Mouse (Mus musculus) hindbrain, embryonic 13.5 days (tissue): ENCODE measurements around the gene Elp4. TPM values are rescaled to one million over a fixed set of nuclear protein-coding genes. Genes with fewer than 3 reads are reported as not detected.

Experiments
- ATAC-seq: fragments of 200-750 bp; cut with Nextera tagmentation; 2 replicates; pipeline ENCODE4 v1.8.0; 2017; ENCODE audit warnings: moderate TSS enrichment; ENCODE audit not compliant: low FRiP score
- H3K27ac ChIP-seq: fragments of 300-500 bp; sonication (generic); 2 replicates; pipeline ENCODE4 v1.5.1; 2015; ENCODE audit warnings: inconsistent platforms, mild to moderate bottlenecking, moderate library complexity
- H3K27me3 ChIP-seq: fragments of 300-500 bp; sonication (generic); 2 replicates; pipeline ENCODE4 v1.6.1; 2015; ENCODE audit warnings: mild to moderate bottlenecking, inconsistent platforms
- H3K36me3 ChIP-seq: fragments of 300-500 bp; sonication (generic); 2 replicates; pipeline ENCODE4 v1.6.1; 2015; ENCODE audit warnings: mild to moderate bottlenecking, inconsistent platforms
- H3K4me1 ChIP-seq: fragments of 300-500 bp; sonication (generic); replicated peaks from 2 replicates; pipeline ENCODE4 v1.6.1; 2015; ENCODE audit warnings: inconsistent platforms
- H3K4me2 ChIP-seq: fragments of 300-500 bp; sonication (generic); 2 replicates; pipeline ENCODE4 v1.6.1; 2015; ENCODE audit warnings: inconsistent platforms, mild to moderate bottlenecking, moderate library complexity
- H3K4me3 ChIP-seq: fragments of 300-500 bp; sonication (generic); 2 replicates; pipeline ENCODE4 v1.5.1; 2015; ENCODE audit warnings: mild to moderate bottlenecking, inconsistent platforms
- H3K9ac ChIP-seq: fragments of 300-500 bp; sonication (generic); 2 replicates; pipeline ENCODE4 v1.6.1; 2015; ENCODE audit warnings: mild to moderate bottlenecking, inconsistent platforms
- H3K9me3 ChIP-seq: fragments of 300-500 bp; sonication (generic); 2 replicates; pipeline ENCODE4 v1.6.1; 2016; ENCODE audit warnings: inconsistent platforms
- WGBS: fragments of 180-500 bp; shearing (Covaris S2); methylation state at CpG from one replicate; pipeline ENCODE4 v1.1.7; 2015; 5-methylcytosine and 5-hydroxymethylcytosine counted together
- polyA plus RNA-seq: library from polyadenylated mRNA; unstranded; fragments of >200 nt; fragmentation: Nextera tagmentation; extraction: Ambion mirVana; gene quantifications from 2 replicates; pipeline ENCODE4 v1.2.1, GENCODE M21; 2015

Gene Elp4
- polyA plus RNA-seq, 1 experiment from 2014 or later = 43.0 TPM

DNA sequence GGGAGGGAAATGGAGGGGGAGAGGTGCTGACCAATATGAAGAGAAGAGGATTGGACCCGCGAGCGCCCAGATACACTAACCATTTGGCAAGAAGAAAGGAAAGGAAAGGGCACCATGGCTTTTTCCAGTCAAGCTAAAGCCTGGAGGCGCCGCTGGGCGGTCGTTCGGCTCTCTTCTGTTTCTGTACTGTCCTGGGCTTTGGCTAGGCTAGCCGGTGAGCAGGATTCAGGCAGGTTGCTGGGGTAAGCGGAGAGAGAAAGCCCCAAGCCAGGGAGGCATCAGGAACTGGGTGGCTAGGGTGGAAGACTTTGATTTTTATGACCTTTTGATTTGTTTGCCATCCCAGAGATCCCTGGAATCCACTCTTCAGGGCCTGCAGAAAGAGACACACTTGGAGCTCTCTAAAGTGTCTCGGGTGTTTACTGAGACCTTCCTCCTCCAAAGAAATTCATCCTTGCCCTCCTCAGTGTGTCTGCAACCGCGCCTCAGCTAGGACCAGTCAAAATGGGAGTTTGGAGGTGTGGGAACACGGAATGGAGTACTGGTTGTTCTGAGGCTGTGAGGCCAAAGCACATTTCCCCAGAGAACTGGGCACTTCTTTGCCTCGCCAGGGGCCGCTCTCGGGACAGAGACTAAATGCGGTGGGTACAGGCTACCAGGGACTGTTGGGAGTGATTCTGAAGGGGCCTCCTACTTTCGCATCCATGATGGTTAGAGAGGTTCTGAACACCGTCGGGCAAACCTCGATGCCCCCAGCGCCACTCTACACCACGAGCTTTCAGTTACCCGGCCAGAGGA lies 232.4 kb downstream of the Elp4 start:
- Histone ChIP-seq H3K4me3 (peak overlapping the region; percentile 24), H3K9ac (no peak overlapping the region; the same call in none of the 2 replicates)
- no peak for ATAC-seq

DNA sequence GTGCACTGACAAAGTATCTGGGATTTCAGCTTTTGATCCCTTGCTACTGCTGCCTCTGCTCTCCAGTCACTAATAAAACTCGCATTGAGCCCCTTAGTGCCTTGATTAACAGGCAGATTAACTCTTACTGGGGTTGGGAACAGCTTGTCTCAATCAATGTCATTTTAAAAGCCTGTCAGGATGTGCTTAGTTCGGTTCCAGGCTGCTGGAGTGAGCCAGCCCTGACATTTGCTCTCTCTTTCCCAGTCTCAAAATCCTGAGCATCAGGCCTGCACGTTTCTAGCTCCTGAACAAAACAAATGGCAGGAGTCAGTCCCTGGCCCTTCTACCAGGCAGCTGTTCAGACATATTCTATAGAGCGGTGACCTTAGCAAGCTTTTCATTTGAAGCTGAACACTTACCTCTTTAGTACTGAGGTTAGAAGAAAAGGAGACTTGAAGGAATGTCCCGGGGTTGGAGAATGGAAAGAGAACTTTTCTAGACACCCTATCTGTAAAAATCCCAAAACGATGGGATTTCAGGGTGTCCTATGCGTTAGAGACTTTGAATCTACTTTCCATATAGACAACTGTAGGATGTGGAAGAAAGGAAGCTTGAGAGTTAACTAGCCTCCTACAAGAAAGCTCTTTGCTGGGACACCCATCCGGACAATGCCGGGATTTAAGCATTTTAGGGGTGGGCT lies 233.1 kb downstream of the Elp4 start:
- Histone ChIP-seq H3K27ac (no peak overlapping the region), H3K4me3 (0 out of 2 replicates have a peak overlapping the region, but pooled peaks have one; percentile 31), H3K4me2 (peak overlapping the region; percentile 58), H3K36me3 (no peaks in the 10 kb centered on the region), H3K9me3 (no peaks in the 10 kb centered on the region), H3K4me1 (peaks cover 61% of the 10 kb centered on the region), H3K27me3 (peaks cover 97% of the 10 kb centered on the region), H3K9ac (no peak overlapping the region)
- ATAC-seq = no peak
- 8% methylated on average over 9 of the region's 9 CpGs for WGBS

More for the DNA sequence above, 232.4 kb downstream of the Elp4 start:
- Histone ChIP-seq H3K36me3 (no peaks in the 10 kb centered on the region), H3K27me3 (peaks cover 97% of the 10 kb centered on the region), H3K4me2 (peak overlapping the region; percentile 58), H3K4me1 (peaks cover 61% of the 10 kb centered on the region), H3K9me3 (no peaks in the 10 kb centered on the region), H3K27ac (peak overlapping the region; percentile 18; the same call in 1 of the 2 replicates)
- WGBS = 5% methylated on average over 25 of the region's 25 CpGs

- Histone ChIP-seq H3K4me1 (peaks cover 56% of the 10 kb centered on the region), H3K27me3 (peaks cover 98% of the 10 kb centered on the region), H3K27ac (no peak overlapping the region), H3K4me3 (peak overlapping the region; percentile 31; the same call in 1 of the 2 replicates), H3K9me3 (no peaks in the 10 kb centered on the region), H3K36me3 (no peaks in the 10 kb centered on the region), H3K4me2 (no peak overlapping the region), H3K9ac (no peak overlapping the region)
- no peak for ATAC-seq
- WGBS = 12% methylated on average over 6 of the region's 6 CpGs
These were observed 233.7 kb downstream of the Elp4 start for GRCm38 (mm10) chr2:105670731-105671095.

DNA sequence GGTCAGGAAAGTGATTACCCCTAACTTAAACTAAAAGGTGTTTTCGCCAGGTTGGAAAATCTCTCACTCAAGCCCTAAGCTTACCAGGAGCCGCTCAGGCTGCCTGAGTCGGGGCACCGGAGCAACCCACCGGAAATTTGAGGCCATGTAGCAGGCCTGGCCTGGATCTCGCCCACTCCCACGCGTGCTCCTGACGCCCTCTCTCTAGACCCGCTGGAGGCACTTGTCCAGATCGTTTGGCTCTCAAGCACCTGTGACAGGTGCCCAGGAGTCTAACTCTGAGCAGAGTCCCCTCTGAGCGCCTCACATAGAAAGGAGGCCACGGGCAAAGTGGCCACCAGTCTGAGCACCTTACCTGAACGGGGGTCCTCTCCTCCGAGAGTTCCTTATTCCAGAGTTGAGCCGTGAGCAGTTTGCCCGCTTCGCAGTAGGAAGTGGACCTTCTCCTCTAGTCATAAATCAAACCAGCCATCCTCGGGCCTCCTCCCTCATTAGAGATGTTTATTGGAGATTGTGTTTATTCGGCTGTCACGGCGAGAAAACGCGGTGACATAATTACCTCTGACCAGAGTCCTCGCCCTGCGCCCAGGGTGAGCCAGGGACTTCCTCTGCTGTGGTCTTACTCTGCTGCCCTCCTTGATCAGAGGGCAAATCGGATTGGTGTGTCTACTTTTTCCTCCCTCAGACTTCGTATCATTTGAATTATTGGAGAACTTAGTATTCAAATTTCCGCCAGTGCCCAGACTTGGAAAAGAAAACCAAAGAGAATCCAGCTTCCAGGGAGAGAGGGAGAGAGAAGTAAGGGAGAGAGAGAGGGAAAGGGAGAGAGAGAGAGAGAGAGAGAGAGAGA lies 234.3 kb downstream of the Elp4 start:
- ATAC-seq = no peak
- no peak overlapping the region for H3K27ac ChIP-seq
- WGBS = 3% methylated on average over 29 of the region's 29 CpGs
- H3K4me2 ChIP-seq = peak overlapping the region; percentile 47
- peak overlapping the region; percentile 43 for H3K9ac ChIP-seq
- H3K4me3 ChIP-seq = peak overlapping the region; percentile 31
- H3K4me1 ChIP-seq = peaks cover 50% of the 10 kb centered on the region
- no peaks in the 10 kb centered on the region for H3K9me3 ChIP-seq
- peaks cover 100% of the 10 kb centered on the region for H3K27me3 ChIP-seq
- no peaks in the 10 kb centered on the region for H3K36me3 ChIP-seq

GRCm38 (mm10) chr2:105669371-105669861 lies 234.9 kb downstream of the Elp4 start:
- H3K4me2 ChIP-seq = peak overlapping the region; percentile 47
- no peak for ATAC-seq
- peak overlapping the region; percentile 31 for H3K4me3 ChIP-seq
- no peak overlapping the region for H3K27ac ChIP-seq
- H3K27me3 ChIP-seq = peaks cover 100% of the 10 kb centered on the region
- no peaks in the 10 kb centered on the region for H3K36me3 ChIP-seq
- under 1% methylated on average over 35 of the region's 35 CpGs for WGBS
- H3K9me3 ChIP-seq = no peaks in the 10 kb centered on the region
- H3K4me1 ChIP-seq = peaks cover 43% of the 10 kb centered on the region
- peak overlapping the region; percentile 43 for H3K9ac ChIP-seq

DNA sequence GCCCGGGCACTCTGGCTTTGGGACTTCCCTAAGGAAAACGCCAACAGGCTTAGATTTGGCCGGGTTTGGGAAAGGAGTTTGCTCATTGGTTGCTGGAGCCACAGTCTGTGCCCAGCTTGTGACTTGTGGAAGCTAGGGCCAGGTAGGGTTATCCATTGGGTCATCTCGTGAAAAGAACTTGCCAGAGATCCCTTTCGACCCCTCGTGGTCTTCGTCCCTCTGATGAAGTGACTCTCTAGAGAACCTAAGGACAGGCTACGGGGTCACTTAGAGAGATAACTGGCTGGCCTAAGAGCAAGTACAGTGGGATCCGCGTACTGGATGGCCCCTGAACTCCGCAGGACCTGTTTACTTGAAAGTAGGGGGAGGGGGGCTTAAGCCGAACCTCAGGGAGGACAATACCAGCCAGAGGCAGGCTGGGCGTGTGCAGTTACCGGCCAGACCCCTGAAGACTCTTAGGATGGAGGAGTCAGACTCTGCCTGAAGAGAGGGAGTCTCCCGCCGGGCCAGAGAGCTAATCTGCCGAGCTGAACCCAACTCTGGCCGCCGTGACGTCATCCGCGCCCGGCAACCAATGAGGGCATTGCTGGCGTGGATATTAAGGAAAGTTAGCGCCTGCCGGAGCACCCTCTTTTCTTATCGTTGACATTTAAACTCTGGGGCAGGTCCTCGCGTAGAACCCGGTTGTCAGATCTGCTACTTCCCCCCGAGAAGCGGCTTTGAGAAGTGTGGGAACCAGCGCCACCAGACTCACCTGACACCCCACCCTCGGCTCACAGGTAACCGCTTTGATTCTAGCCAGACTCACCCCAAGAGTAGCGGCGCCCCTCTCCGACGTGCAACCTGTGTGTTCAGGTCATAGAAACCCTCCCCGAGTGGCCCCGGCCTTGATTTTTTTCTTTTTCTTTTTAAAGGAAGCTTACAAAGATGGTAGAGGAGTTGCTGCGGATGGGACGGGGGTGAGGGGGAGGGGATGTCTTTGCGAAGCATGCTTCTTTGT lies 235.8 kb downstream of the Elp4 start, which contains the start of gene Pax6:
Gene Pax6, plus strand, starts transcription at position 630 of the 1,000 bp plus-strand sequence.
- 1% methylated on average over 44 of the region's 44 CpGs for WGBS
- Histone ChIP-seq H3K9me3 (no peaks in the 10 kb centered on the region), H3K4me3 (peak within 1 kb of the TSS; percentile 31), H3K27ac (no peak within 1 kb of the TSS), H3K4me1 (peaks cover 36% of the 10 kb centered on the region), H3K27me3 (peaks cover 100% of the 10 kb centered on the region), H3K36me3 (no peaks in the 10 kb centered on the region), H3K4me2 (peak within 1 kb of the TSS; percentile 47), H3K9ac (peak within 1 kb of the TSS; percentile 43)
- peak; percentile 18; the same call in 1 of the 2 replicates for ATAC-seq

GRCm38 (mm10) chr2:105667626-105667950 lies 236.8 kb downstream of the Elp4 start:
- no peak overlapping the region for H3K4me3 ChIP-seq
- no peak overlapping the region for H3K4me2 ChIP-seq
- no peak for ATAC-seq
- peaks cover 100% of the 10 kb centered on the region for H3K27me3 ChIP-seq
- H3K9me3 ChIP-seq = no peaks in the 10 kb centered on the region
- no peak overlapping the region for H3K9ac ChIP-seq
- H3K27ac ChIP-seq = no peak overlapping the region
- H3K4me1 ChIP-seq = peaks cover 29% of the 10 kb centered on the region
- WGBS = 2% methylated on average over 11 of the region's 11 CpGs
- H3K36me3 ChIP-seq = no peaks in the 10 kb centered on the region

GRCm38 (mm10) chr2:105666763-105667625 lies 237.4 kb downstream of the Elp4 start:
- no peaks in the 10 kb centered on the region for H3K9me3 ChIP-seq
- WGBS = 3% methylated on average over 41 of the region's 41 CpGs
- H3K4me1 ChIP-seq = peaks cover 29% of the 10 kb centered on the region
- H3K27me3 ChIP-seq = peaks cover 99% of the 10 kb centered on the region
- no peaks in the 10 kb centered on the region for H3K36me3 ChIP-seq
- H3K27ac ChIP-seq = no peak overlapping the region
- no peak overlapping the region for H3K4me3 ChIP-seq
- no peak overlapping the region for H3K4me2 ChIP-seq
- H3K9ac ChIP-seq = no peak overlapping the region
- no peak for ATAC-seq

DNA sequence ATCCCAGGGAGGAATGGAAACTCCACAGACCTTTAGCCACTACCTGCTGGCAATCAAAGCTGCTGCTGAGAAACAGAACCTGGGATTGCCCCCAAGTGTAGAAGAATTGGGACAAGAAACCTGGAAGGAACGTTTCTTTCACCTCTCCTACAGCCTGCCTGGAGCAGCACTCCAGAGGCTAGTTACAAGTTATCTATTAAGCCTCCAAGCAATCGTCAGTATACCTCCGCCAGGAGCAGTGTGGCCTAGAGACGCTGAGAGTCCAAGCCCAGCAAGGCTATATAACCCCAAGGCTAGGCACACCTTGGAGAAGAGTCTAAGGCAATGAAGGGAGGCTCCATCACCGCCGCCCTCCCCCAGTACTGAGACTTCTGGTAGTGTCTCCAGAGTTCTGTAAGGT lies 238.0 kb downstream of the Elp4 start:
- 10% methylated on average over 6 of the region's 6 CpGs for WGBS
- ATAC-seq = no peak
- Histone ChIP-seq H3K9me3 (no peaks in the 10 kb centered on the region), H3K9ac (no peak overlapping the region), H3K4me3 (no peak overlapping the region), H3K27me3 (peaks cover 99% of the 10 kb centered on the region), H3K36me3 (no peaks in the 10 kb centered on the region), H3K27ac (no peak overlapping the region), H3K4me2 (no peak overlapping the region), H3K4me1 (peaks cover 29% of the 10 kb centered on the region)

DNA sequence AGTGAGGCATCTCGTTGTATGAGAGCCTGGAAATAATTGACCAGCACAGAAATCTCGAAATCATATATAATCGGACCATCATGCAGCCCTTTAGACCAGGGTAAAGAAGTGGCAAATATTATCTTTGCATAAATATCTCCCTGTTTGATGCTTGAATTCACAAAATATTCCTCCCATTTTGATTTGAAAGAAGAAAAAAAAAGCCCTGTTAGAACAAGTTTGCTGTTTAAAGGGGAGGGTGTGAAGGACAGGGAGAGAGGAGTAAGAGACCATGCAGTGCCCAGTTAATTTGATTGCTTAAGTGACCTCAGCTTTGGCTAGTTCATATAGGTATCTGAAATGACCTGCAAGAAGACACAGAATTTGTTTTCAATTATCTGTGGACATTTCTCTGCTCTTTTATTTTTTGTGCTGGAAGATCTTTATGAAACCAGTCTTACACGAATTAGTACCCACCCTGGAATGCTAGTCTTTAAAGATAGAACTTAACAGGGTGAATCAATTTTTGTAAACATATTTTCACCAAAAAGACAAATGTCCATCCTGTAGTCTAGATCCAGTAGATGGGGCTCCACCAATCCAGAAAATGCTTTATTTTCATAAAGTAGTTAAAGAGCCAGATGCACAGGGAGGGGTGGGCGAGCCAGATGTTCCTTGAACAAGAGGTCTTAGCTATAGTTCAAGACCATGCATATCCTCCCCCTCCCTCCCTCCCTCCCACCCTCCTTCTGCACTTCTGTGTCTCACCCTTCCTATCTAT lies 238.7 kb downstream of the Elp4 start:
- peaks cover 99% of the 10 kb centered on the region for H3K27me3 ChIP-seq

More for the DNA sequence above, 238.7 kb downstream of the Elp4 start:
- no peak for ATAC-seq
- H3K36me3 ChIP-seq = no peaks in the 10 kb centered on the region
- no peak overlapping the region for H3K4me3 ChIP-seq
- 15% methylated on average over 5 of the region's 5 CpGs for WGBS
- H3K9me3 ChIP-seq = no peaks in the 10 kb centered on the region
- no peak overlapping the region for H3K9ac ChIP-seq
- H3K27ac ChIP-seq = no peak overlapping the region
- H3K4me2 ChIP-seq = no peak overlapping the region
- H3K4me1 ChIP-seq = peaks cover 33% of the 10 kb centered on the region
